Mouse (Mus musculus) forebrain, postnatal 0 days (tissue): Measurements from ENCODE around the gene Akap7. TPM values are rescaled to one million over a fixed set of nuclear protein-coding genes. Genes with fewer than 3 reads are reported as not detected.

Experiments used
- ATAC-seq: fragments of 200-750 bp; cut with Nextera tagmentation; 2 replicates; pipeline ENCODE4 v1.8.0; 2017; ENCODE audit warnings: mild to moderate bottlenecking, moderate library complexity
- DNase-seq: peaks from one replicate; pipeline ENCODE4 v3.0.0-alpha.2; 2015
- H3K27ac ChIP-seq: fragments of 300-500 bp; sonication (generic); 2 replicates; pipeline ENCODE4 v1.5.1; 2014; ENCODE audit warnings: low read depth, mild to moderate bottlenecking, antibody characterized with exemption, low read length, moderate library complexity, mixed read lengths
- H3K27me3 ChIP-seq: fragments of 300-500 bp; sonication (generic); 2 replicates; pipeline ENCODE4 v1.6.1; 2014; ENCODE audit warnings: mild to moderate bottlenecking, low read length, mixed read lengths; ENCODE audit not compliant: insufficient read depth
- H3K36me3 ChIP-seq: fragments of 300-500 bp; sonication (generic); 2 replicates; pipeline ENCODE4 v1.6.1; 2014; ENCODE audit warnings: mild to moderate bottlenecking, moderate library complexity; ENCODE audit not compliant: insufficient read depth
- H3K4me1 ChIP-seq: fragments of 300-500 bp; sonication (generic); 2 replicates; pipeline ENCODE4 v1.6.1; 2014; ENCODE audit warnings: antibody characterized with exemption; ENCODE audit not compliant: insufficient read depth
- H3K4me2 ChIP-seq: fragments of 300-500 bp; sonication (generic); 2 replicates; pipeline ENCODE4 v1.6.1; 2014; ENCODE audit warnings: low read depth, mild to moderate bottlenecking, moderate library complexity
- H3K4me3 ChIP-seq: fragments of 300-500 bp; sonication (generic); 2 replicates; pipeline ENCODE4 v1.5.1; 2014; ENCODE audit warnings: low read depth, low read length, mixed read lengths
- H3K9ac ChIP-seq: fragments of 300-500 bp; sonication (generic); 2 replicates; pipeline ENCODE4 v1.6.1; 2014; ENCODE audit warnings: mild to moderate bottlenecking
- H3K9me3 ChIP-seq: fragments of 300-500 bp; sonication (generic); 2 replicates; pipeline ENCODE4 v1.6.1; 2016; ENCODE audit warnings: low read length
- CTCF ChIP-seq: sonication (generic); IDR thresholded peaks from 2 replicates; pipeline ENCODE4 v1.5.1; 2016; ENCODE audit warnings: antibody characterized with exemption, control low read depth, low read depth
- WGBS: fragments of 180-500 bp; shearing (Covaris S2); extraction: QIAGEN DNeasy Blood & Tissue Kit; methylation state at CpG from one replicate; pipeline ENCODE4 v1.1.7; 2014; 5-methylcytosine and 5-hydroxymethylcytosine counted together
- polyA plus RNA-seq: library from polyadenylated mRNA; unstranded; fragments of >200 nt; fragmentation: Nextera tagmentation; extraction: Ambion mirVana; gene quantifications from 2 replicates; pipeline ENCODE4 v1.2.1, GENCODE M21; 2015
- total RNA-seq: library from RNA; depleted of rRNA; stranded (reverse); fragments of >200 nt; gene quantifications from 2 replicates; pipeline ENCODE4 v1.2.3, GENCODE M21; 2014; rRNA removed

The Akap7 gene
- total and polyA plus RNA-seq, 2 experiments from 2014 or later: 64.2 to 106 TPM

GRCm38 (mm10) chr10:25140155-25140755 is 167.4 kb downstream of the Akap7 start:
- Histone ChIP-seq H3K9ac (no peak overlapping the region), H3K36me3 (no peaks in the 10 kb centered on the region), H3K4me1 (peaks cover 7% of the 10 kb centered on the region), H3K4me3 (no peak overlapping the region), H3K9me3 (peaks cover 8% of the 10 kb centered on the region; the same call in 1 of the 2 replicates), H3K27ac (no peak overlapping the region), H3K27me3 (no peaks in the 10 kb centered on the region), H3K4me2 (no peak overlapping the region)
- WGBS: 4% methylated on average over 13 of the region's 14 CpGs
- peak; percentile 34 for DNase-seq
- TF ChIP-seq CTCF: no peak
- peak; percentile 72 for ATAC-seq

DNA sequence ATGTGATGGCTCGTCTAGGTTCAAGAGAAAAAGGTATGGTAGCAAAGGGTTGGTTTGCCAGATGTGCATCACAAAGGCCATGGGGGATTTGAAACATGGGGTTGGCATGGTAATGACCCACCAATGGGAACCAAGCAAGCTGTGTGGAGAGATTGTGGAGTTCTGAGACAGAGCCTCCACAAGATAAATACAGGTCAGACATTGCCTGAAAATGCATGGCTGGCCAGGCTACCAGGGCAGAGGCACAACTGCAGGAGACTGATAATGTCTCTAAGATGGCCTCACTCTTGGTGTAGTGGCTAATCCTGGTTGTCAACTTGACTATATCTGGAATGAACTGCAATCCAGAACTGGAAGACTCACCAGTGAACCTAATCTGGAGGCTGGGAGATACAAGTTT is 174.1 kb downstream of the Akap7 start:
- Histone ChIP-seq H3K4me2 (no peak overlapping the region), H3K27ac (no peak overlapping the region), H3K4me3 (no peak overlapping the region), H3K9ac (no peak overlapping the region), H3K27me3 (no peaks in the 10 kb centered on the region), H3K9me3 (0 out of 2 replicates have a peak, but pooled peaks cover under 1% of the 10 kb centered on the region), H3K4me1 (no peaks in the 10 kb centered on the region), H3K36me3 (no peaks in the 10 kb centered on the region)
- TF ChIP-seq CTCF: no peak
- WGBS: 80% methylated on average over 1 of the region's 1 CpGs
- ATAC-seq (no peak), DNase-seq (no peak)

DNA sequence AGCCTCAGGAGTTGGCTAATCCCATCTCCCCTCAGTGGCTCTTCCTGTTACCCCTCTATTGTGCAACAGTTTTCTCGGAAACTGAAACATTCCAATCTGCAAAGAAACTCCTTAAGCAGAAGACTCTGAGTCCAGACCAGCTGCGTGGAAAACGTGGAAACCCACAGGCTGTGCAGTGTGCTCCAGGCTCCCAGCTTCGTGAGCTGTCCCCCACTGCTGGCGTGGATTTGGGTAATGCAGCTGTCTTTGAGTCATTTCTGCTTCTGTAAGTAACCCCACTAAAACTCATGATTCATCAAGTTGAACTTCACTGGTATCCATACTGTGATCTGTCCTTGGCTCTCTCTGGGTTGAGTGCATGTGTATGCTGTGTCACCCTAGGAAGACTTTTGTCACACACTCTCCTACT is 179.2 kb downstream of the Akap7 start:
- H3K27me3 ChIP-seq: no peaks in the 10 kb centered on the region
- no peak for TF ChIP-seq CTCF
- H3K9ac ChIP-seq: no peak overlapping the region
- H3K9me3 ChIP-seq: no peaks in the 10 kb centered on the region
- no peak for DNase-seq
- H3K36me3 ChIP-seq: no peaks in the 10 kb centered on the region
- no peak overlapping the region for H3K4me2 ChIP-seq
- no peak for ATAC-seq
- H3K4me1 ChIP-seq: no peaks in the 10 kb centered on the region
- H3K4me3 ChIP-seq: no peak overlapping the region
- no peak overlapping the region for H3K27ac ChIP-seq
- 81% methylated on average over 5 of the region's 5 CpGs for WGBS

- H3K4me1 ChIP-seq: no peaks in the 10 kb centered on the region
- ATAC-seq: no peak
- no peaks in the 10 kb centered on the region for H3K9me3 ChIP-seq
- no peak overlapping the region for H3K4me3 ChIP-seq
- H3K27ac ChIP-seq: no peak overlapping the region
- WGBS: 89% methylated on average over 2 of the region's 2 CpGs
- no peaks in the 10 kb centered on the region for H3K36me3 ChIP-seq
- no peak overlapping the region for H3K4me2 ChIP-seq
- no peaks in the 10 kb centered on the region for H3K27me3 ChIP-seq
- TF ChIP-seq CTCF: no peak
- H3K9ac ChIP-seq: no peak overlapping the region
- DNase-seq: no peak
Observed at GRCm38 (mm10) chr10:25126035-25126434, 181.6 kb downstream of the Akap7 start.

DNA sequence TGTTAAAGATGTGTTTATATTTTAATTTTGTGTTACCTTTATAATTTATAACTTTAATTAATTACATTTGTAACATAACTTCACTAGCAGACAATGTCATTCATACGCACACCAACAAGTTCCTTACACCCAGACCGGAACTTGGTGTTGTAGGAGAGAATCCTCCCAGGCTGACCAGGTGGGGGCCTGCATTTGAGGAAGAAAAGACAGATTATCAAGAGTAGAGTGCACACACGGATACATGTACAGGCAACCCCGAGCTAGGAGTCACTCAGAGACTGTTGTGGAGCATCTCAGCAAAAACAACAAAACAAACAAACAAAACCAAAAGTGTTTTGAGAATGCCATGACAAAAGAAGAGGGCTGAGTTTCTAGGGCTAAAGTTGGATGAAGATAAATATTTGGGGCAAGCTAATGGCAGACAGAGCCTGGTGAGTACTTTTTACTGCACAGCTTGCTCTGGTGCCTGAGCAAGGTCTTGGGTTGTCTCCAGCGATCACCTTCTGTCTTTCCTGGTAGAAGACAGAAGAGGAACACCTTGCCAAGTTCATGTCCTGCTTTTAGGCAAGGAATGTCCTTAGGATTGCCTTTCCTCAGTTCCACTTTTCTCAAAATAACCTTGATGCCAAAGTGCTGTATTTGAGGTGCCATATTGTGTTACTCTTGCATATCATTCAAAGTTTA is 186.7 kb downstream of the Akap7 start:
- no peaks in the 10 kb centered on the region for H3K4me1 ChIP-seq
- no peak for DNase-seq
- H3K9ac ChIP-seq: no peak overlapping the region
- no peak for TF ChIP-seq CTCF
- WGBS: 91% methylated on average over 5 of the region's 5 CpGs
- no peak overlapping the region for H3K4me2 ChIP-seq
- H3K27ac ChIP-seq: no peak overlapping the region
- H3K4me3 ChIP-seq: no peak overlapping the region
- H3K36me3 ChIP-seq: no peaks in the 10 kb centered on the region
- no peaks in the 10 kb centered on the region for H3K27me3 ChIP-seq
- no peak for ATAC-seq
- H3K9me3 ChIP-seq: no peaks in the 10 kb centered on the region

Other genes with a start within 250 kb of the Akap7 start
- gene Epb41l2, start 51.9 kb upstream of the Akap7 start, total RNA-seq: 40.3 and 49.4 TPM in 2 replicates
- gene Epb41l2, start 51.9 kb upstream of the Akap7 start, polyA plus RNA-seq: 13.2 and 19.3 TPM in 2 replicates
- not detected in 2 replicates for gene Smlr1, start 228.4 kb upstream of the Akap7 start, total RNA-seq
- gene Smlr1, start 228.4 kb upstream of the Akap7 start, polyA plus RNA-seq: not detected in 2 replicates